Mouse (Mus musculus) small intestine, adult 2 months (tissue): ENCODE measurements around the gene Arl11.

Source experiments
- CTCF ChIP-seq: fragments of 200-500 bp; IDR thresholded peaks from 2 replicates; pipeline ENCODE4 v1.5.1; 2012; ENCODE audit warnings: low read depth, mild to moderate bottlenecking, control low read depth, inconsistent platforms, low read length, moderate library complexity, mixed read lengths; ENCODE audit not compliant: insufficient replicate concordance, insufficient read length; ENCODE audit errors: extremely low read depth
- POLR2A ChIP-seq: fragments of 200-500 bp; IDR thresholded peaks from 2 replicates; pipeline ENCODE4 v1.6.1; 2012; ENCODE audit warnings: low read depth, mild to moderate bottlenecking, control low read depth, inconsistent platforms, low read length, moderate library complexity

- TF ChIP-seq POLR2A, result no peak
- no peak for TF ChIP-seq CTCF
Observed at GRCm38 (mm10) chr14:61303969-61304609, 5.5 kb upstream of the Arl11 start.
